Mouse (Mus musculus): Measurements from ENCODE around the gene Fcer2a.

- TF ChIP-seq POLR2A (IDR thresholded peaks at IDR 0.05; ENCODE audit: borderline replicate concordance, low read depth, low read length) (no peak), CTCF (IDR thresholded peaks at IDR 0.05; ENCODE audit: low read depth, low read length) (no peak)
These were observed 27.1 kb upstream of the Fcer2a start for GRCm38 (mm10) chr8:3721041-3721440.
